Mouse (Mus musculus): ENCODE data around the gene Gins1. TPM values are rescaled to one million over a fixed set of nuclear protein-coding genes. Genes with fewer than 3 reads are reported as not detected.

Gins1 gene
- 50.1 and 50.5 TPM in 2 replicates for polyA plus RNA-seq (2015; fragmentation: Nextera tagmentation; extraction: Ambion mirVana)

GRCm38 (mm10) chr2:150904936-150905450 is at the start of gene Gins1:
TSS of gene Gins1 (plus strand) at chr2:150905400.

GRCm38 (mm10) chr2:150904272-150904935 is 796 bp upstream of the Gins1 start, which contains the start of gene Abhd12:
TSS of gene Abhd12 (minus strand) at chr2:150904741.

Other genes with a start within 250 kb of the Gins1 start
- gene Acss1, start 236.9 kb upstream of the Gins1 start, polyA plus RNA-seq (2015; fragmentation: Nextera tagmentation; extraction: Ambion mirVana) = 27.9 and 29.0 TPM in 2 replicates
- gene Vsx1, start 216.0 kb upstream of the Gins1 start, polyA plus RNA-seq (2015; fragmentation: Nextera tagmentation; extraction: Ambion mirVana) = not detected in 2 replicates
- gene Entpd6, start 156.4 kb upstream of the Gins1 start, polyA plus RNA-seq (2015; fragmentation: Nextera tagmentation; extraction: Ambion mirVana) = 11.0 and 13.3 TPM in 2 replicates
- 16.8 and 20.5 TPM in 2 replicates for gene Pygb, start 118.7 kb upstream of the Gins1 start, polyA plus RNA-seq (2015; fragmentation: Nextera tagmentation; extraction: Ambion mirVana)
- gene Abhd12, start 659 bp upstream of the Gins1 start, polyA plus RNA-seq (2015; fragmentation: Nextera tagmentation; extraction: Ambion mirVana) = 24.5 and 32.5 TPM in 2 replicates
- gene Ninl, start 134.0 kb downstream of the Gins1 start, polyA plus RNA-seq (2015; fragmentation: Nextera tagmentation; extraction: Ambion mirVana) = 9.3 and 9.9 TPM in 2 replicates
- 83.4 and 97.4 TPM in 2 replicates for gene Nanp, start 134.0 kb downstream of the Gins1 start, polyA plus RNA-seq (2015; fragmentation: Nextera tagmentation; extraction: Ambion mirVana)
- gene Gm14151, start 186.9 kb downstream of the Gins1 start, polyA plus RNA-seq (2015; fragmentation: Nextera tagmentation; extraction: Ambion mirVana) = not detected in 2 replicates
- not detected in 2 replicates for gene Gm14147, start 192.8 kb downstream of the Gins1 start, polyA plus RNA-seq (2015; fragmentation: Nextera tagmentation; extraction: Ambion mirVana)

Measured in spleen, postnatal 0 days (tissue).